Mouse (Mus musculus): Measurements from ENCODE around the gene Pear1. TPM values are rescaled to one million over a fixed set of nuclear protein-coding genes. Genes with fewer than 3 reads are reported as not detected.
"Not testable (repeated sequence)": the region's sequence is repeated elsewhere in the genome, so short reads cannot be mapped to it uniquely, and the experiment has no call there.

Pear1 gene
- 11.3 and 17.1 TPM in 2 replicates for polyA plus RNA-seq (2012; rRNA removed)

DNA sequence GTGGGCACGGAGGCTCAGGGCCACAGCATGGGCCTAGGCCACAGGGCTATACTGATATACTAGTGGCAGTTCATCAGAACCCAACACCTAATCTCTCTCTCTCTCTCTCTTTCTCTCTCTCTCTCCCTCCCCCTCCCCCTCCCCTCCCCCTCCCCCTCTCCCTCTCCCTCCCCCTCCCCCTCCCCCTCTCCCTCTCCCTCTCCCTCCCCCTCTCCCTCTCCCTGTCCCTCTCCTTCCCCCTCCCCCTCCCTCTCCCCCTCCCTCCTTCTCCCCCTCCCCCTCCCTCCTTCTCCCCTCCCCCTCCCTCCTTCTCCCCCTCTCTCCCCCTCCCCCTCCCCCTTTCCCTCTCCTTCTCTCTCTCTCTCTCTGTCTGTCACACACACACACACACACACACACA, at the start of gene Pear1:
TSS of gene Pear1 (minus strand) at position 101 of the 400 bp plus-strand sequence.
- 86% methylated on average over 1 of the region's 1 CpGs for WGBS
- DNase-seq (ENCODE audit: low read depth, low spot score) = not testable (repeated sequence)

GRCm38 (mm10) chr3:87864111-87864510, 40.0 kb upstream of the Pear1 start:
- DNase-seq (ENCODE audit: low read depth, low spot score) = not testable (repeated sequence)
- WGBS = 92% methylated on average over 4 of the region's 4 CpGs

DNA sequence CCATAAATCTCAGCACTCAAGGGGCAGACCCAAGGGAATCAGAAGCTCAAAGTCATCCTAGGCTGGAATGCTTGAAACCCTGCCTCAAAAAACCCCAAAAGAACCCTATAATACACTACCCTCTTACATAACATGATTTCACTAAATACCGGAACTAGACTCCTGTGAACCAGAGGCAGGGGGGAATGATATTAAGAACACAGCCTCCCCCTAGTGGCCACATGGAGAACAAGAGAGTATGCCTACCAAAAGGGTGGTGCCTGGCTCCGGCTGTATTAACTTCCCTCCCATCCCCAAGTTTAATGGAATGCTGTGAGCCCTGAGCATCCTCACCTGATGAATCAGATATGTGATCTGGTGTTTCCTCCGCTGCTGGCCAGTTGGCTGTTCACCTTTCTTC, 35.7 kb upstream of the Pear1 start:
- no peak for DNase-seq (ENCODE audit: low read depth, low spot score)

GRCm38 (mm10) chr3:87857666-87858065, 33.6 kb upstream of the Pear1 start:
- WGBS = 93% methylated on average over 8 of the region's 8 CpGs
- no peak for DNase-seq (ENCODE audit: low read depth, low spot score)

More for the DNA sequence above, 35.7 kb upstream of the Pear1 start:
- WGBS = 26% methylated on average over 3 of the region's 3 CpGs

- no peak for DNase-seq (ENCODE audit: low read depth, low spot score)
- WGBS = 69% methylated on average over 8 of the region's 8 CpGs
Observed at GRCm38 (mm10) chr3:87855936-87856335, 31.8 kb upstream of the Pear1 start.

DNA sequence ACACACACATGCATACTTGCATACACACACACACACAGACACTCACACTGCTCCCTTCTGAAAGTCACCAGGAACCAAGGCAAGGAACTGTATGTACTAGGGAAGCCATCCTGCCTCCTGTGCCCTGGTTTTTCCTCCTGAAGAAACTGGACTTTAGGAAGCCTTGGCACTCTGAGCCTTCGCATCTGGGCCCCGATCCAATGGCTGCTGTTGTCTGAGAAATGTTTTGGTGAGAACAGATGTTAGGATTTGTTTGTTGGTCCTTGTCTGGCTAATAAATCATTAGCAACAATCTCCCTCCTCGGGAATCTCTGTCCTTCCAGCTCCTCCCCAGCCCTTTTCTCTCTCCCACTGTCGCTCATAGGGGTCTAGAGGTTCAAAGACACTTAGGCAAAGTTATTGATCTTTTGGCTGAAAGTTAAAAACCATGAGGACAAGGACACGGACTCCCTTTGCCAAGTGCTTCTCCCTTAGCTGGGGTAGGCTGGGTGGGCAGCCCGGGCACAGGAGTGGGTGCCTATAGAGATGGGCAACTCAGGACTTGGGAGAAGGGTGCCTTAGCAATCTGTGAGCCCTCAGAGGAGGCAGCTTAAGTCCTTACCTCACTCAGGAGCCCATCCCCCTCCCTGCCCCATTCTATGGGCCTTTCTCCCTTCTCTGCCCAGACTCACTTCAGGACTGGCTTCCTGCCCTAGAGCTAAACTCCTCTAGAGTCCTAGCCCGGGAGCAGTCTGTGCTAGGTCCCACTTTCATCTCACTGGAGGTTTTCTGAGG, 30.9 kb upstream of the Pear1 start:
- DNase-seq (ENCODE audit: low read depth, low spot score) = no peak
- WGBS = 44% methylated on average over 7 of the region's 7 CpGs

DNA sequence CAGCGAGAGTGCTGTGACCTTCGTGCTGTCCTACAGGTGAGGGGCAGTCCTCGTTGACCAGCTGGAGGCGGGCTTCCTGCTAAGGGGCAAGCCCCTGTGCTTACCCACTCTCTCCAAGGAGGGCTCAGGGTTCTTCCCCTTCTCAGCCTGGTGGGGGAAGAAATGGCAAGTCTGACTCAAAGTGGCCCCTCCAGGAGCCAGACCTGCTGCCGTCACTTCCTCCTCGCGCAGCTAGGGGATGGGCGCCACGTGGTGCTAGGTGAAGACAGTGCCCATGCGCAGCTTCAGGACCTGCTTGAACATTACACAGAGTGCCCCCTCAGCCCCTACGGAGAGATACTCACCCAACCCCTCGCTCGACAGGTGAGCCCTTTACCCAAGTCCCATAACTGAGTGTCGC, 25.0 kb upstream of the Pear1 start:
- WGBS = 74% methylated on average over 14 of the region's 14 CpGs
- no peak for DNase-seq (ENCODE audit: low read depth, low spot score)

GRCm38 (mm10) chr3:87847680-87848079, 23.6 kb upstream of the Pear1 start:
- no peak for DNase-seq (ENCODE audit: low read depth, low spot score)
- 64% methylated on average over 5 of the region's 5 CpGs for WGBS

- DNase-seq (ENCODE audit: low read depth, low spot score) = no peak
Observed at GRCm38 (mm10) chr3:87846650-87847110, 22.6 kb upstream of the Pear1 start, which contains the start of gene Sh2d2a. TSS of gene Sh2d2a (plus strand) at chr3:87846755.

DNA sequence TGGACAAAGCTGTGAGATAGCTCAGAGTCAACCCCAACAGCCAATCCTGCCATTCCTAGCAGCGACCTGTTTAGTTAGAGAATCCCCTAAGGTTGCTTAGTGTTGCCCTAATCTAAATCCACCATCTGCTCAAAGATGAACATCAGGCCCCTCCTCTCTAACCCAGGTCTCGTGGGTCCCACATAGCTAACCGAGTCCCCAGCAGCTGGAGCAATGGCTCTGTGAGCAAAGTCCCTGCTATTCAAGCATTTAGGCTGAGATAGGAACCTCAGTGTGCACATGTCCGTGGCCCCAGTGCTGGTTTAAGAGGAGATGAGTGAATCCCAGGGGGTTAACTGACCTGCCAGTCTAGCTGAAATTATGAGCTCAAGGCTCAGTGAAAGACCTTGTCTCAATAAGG, 22.1 kb upstream of the Pear1 start:
- WGBS = 69% methylated on average over 4 of the region's 4 CpGs
- no peak for DNase-seq (ENCODE audit: low read depth, low spot score)

More at GRCm38 (mm10) chr3:87846650-87847110, 22.6 kb upstream of the Pear1 start, which contains the start of gene Sh2d2a:
- 65% methylated on average over 7 of the region's 7 CpGs for WGBS

DNA sequence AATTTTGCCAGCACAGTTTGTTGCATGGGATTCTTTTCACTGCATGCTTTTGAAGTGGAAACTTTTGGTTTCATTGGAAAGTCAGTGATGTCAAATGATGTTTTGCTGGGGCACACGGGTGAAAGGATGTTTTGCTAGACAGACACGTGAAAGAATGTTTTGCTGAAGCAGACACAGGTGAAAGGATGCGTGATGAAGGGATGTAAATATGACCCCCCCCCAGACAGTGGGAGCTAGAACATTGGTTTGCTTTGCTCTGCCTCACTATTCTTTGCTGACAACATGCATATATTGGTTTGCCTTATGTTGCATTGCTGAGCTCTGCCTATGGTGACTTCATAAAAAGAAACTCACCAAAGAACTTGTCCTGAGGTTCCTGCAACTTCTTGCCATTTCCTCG, 20.9 kb upstream of the Pear1 start:
- 83% methylated on average over 4 of the region's 4 CpGs for WGBS
- no peak for DNase-seq (ENCODE audit: low read depth, low spot score)

GRCm38 (mm10) chr3:87840858-87841257, 16.8 kb upstream of the Pear1 start:
- DNase-seq (ENCODE audit: low read depth, low spot score) = no peak

DNA sequence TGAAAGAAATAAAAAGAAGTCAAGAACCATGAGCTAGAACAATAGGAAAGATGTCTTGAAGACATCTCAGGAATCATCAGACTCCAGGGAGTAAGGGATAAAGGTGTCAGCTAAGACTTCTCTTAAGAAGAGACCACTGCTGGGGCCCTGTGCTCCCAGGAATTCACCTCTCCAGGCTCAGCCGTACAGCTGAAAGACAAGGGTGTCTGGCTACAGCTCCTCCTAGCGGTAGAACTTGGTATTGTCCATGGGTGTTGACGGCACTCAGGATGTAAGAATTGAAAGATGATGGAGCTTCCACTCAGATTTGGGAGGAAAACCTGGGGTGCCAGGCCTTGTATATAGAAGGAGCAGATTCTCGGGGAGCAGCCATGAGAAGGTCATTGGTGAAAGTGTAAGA, 14.5 kb upstream of the Pear1 start:
- DNase-seq (ENCODE audit: low read depth, low spot score) = peak; percentile 33

DNA sequence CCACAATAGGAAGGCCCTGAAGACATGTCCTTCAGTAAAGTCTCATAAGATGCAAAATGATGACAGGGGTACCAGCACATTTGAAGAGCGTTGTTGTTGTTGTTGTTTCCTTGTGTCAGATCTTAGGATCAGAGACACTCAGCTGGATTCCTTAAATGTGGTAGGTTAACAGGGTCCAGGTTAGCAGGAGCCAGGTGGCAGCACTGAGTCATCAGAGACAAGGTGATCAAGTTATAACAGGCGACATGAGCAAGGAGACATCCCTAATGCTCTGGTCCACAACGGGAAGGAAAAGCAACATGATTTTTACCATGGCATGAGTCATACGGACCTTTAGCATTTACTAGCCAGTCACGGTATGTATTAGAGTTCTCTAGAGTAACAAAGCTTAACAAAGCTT, 9.4 kb upstream of the Pear1 start:
- WGBS = 40% methylated on average over 5 of the region's 5 CpGs
- no peak for DNase-seq (ENCODE audit: low read depth, low spot score)

More for the DNA sequence above, 14.5 kb upstream of the Pear1 start:
- WGBS = under 1% methylated on average over 4 of the region's 4 CpGs

GRCm38 (mm10) chr3:87832109-87832859, 8.2 kb upstream of the Pear1 start:
- whole genome bisulfite sequencing = 78% methylated on average over 7 of the region's 7 CpGs
- DNase-seq (ENCODE audit: low read depth, low spot score) = no peak

- WGBS = 43% methylated on average over 10 of the region's 10 CpGs
- DNase-seq (ENCODE audit: low read depth, low spot score) = peak; percentile 6
Observed at GRCm38 (mm10) chr3:87829025-87829424, 4.9 kb upstream of the Pear1 start.

- no peak for DNase-seq (ENCODE audit: low read depth, low spot score)
- WGBS = 38% methylated on average over 4 of the region's 4 CpGs
Observed at GRCm38 (mm10) chr3:87828435-87828834, 4.3 kb upstream of the Pear1 start.

DNA sequence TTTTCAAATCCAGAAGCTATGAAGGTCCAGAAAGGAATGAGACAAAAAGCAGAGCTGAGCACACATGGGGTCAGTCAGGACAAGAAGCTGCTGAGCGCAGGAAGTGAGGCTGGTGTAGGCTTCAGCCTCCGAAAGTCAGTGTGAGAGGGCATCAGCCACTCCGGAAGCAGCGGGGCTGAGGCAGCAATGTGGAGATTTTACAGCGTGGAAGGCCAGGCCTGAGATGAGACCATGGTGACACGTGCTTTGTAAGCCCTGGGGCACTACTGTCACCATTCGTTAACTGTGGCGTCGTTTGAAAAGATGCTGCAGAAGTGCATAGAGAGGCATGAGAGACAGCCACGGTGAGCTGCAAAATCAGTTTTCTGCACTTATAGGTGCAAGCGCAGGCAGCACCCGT, 5.9 kb downstream of the Pear1 start:
- 72% methylated on average over 12 of the region's 12 CpGs for WGBS
- no peak for DNase-seq (ENCODE audit: low read depth, low spot score)

DNA sequence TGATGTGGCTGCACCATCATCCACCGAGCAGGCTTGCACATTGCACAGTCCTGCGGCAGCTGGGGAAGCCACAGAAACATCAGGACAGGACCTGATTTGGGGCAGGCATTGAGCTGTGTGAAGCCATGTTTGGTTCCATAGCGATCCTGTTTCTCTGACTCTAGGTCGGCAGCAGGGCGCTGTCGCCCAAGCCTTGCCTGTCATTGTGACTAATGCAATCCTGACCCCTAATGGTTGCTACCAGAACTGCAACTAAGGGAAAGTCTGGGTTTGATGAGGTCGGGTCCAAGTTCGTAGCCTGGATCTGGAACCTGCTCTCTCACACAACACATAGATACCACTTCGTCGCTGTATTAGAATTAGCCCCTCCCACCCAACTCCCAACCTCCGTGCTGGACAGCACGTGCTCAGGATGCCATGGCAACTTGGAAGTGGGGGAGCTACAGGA, 7.4 kb downstream of the Pear1 start:
- DNase-seq (ENCODE audit: low read depth, low spot score) = peak; percentile 58
- WGBS = 5% methylated on average over 12 of the region's 12 CpGs

- DNase-seq (ENCODE audit: low read depth, low spot score) = no peak
- WGBS = 63% methylated on average over 6 of the region's 6 CpGs
Observed at GRCm38 (mm10) chr3:87816166-87816565, 7.9 kb downstream of the Pear1 start.

GRCm38 (mm10) chr3:87812873-87813272, 11.2 kb downstream of the Pear1 start:
- WGBS = 34% methylated on average over 10 of the region's 10 CpGs
- DNase-seq (ENCODE audit: low read depth, low spot score) = no peak

Data from large intestine, adult 2 months (tissue).